Mouse (Mus musculus): Measurements from ENCODE around the gene Zfp512b. TPM values are rescaled to one million over a fixed set of nuclear protein-coding genes. Genes with fewer than 3 reads are reported as not detected.

Gene Zfp512b
- polyA plus RNA-seq, 1 experiment = 101 TPM

Other genes with a start within 250 kb of the Zfp512b start
- gene Zgpat, start 227.9 kb downstream of the Zfp512b start, polyA plus RNA-seq (2012; rRNA removed) = 87.9 and 93.7 TPM in 2 replicates
- gene Arfrp1, start 227.4 kb downstream of the Zfp512b start, polyA plus RNA-seq (2012; rRNA removed) = 75.8 and 76.8 TPM in 2 replicates
- 71.8 and 72.7 TPM in 2 replicates for gene Lime1, start 212.7 kb downstream of the Zfp512b start, polyA plus RNA-seq (2012; rRNA removed)
- 6.6 and 6.9 TPM in 2 replicates for gene Zbtb46, start 133.4 kb downstream of the Zfp512b start, polyA plus RNA-seq (2012; rRNA removed)
- gene Abhd16b, start 99.6 kb downstream of the Zfp512b start, polyA plus RNA-seq (2012; rRNA removed) = not detected in 2 replicates
- gene Tpd52l2, start 95.7 kb downstream of the Zfp512b start, polyA plus RNA-seq (2012; rRNA removed) = 115 and 118 TPM in 2 replicates
- gene Dnajc5, start 72.3 kb downstream of the Zfp512b start, polyA plus RNA-seq (2012; rRNA removed) = 139 and 171 TPM in 2 replicates
- gene Uckl1, start 7.9 kb downstream of the Zfp512b start, polyA plus RNA-seq (2012; rRNA removed) = 125 and 149 TPM in 2 replicates
- 35.7 and 38.0 TPM in 2 replicates for gene Prpf6, start 935 bp downstream of the Zfp512b start, polyA plus RNA-seq (2012; rRNA removed)
- gene Samd10, start 6.4 kb upstream of the Zfp512b start, polyA plus RNA-seq (2012; rRNA removed) = 30.1 and 30.6 TPM in 2 replicates
- gene Gm29797, start 64.2 kb upstream of the Zfp512b start, polyA plus RNA-seq (2012; rRNA removed) = not detected in 2 replicates
- gene Sox18, start 78.8 kb upstream of the Zfp512b start, polyA plus RNA-seq (2012; rRNA removed) = 20.4 and 22.5 TPM in 2 replicates
- 155 and 160 TPM in 2 replicates for gene Tcea2, start 87.5 kb upstream of the Zfp512b start, polyA plus RNA-seq (2012; rRNA removed)
- gene Rgs19, start 101.2 kb upstream of the Zfp512b start, polyA plus RNA-seq (2012; rRNA removed) = 42.6 and 53.6 TPM in 2 replicates
- gene Lkaaear1, start 105.6 kb upstream of the Zfp512b start, polyA plus RNA-seq (2012; rRNA removed) = not detected in 2 replicates
- 26.4 and 34.4 TPM in 2 replicates for gene Oprl1, start 122.2 kb upstream of the Zfp512b start, polyA plus RNA-seq (2012; rRNA removed)
- 15.6 and 16.9 TPM in 2 replicates for gene Myt1, start 170.5 kb upstream of the Zfp512b start, polyA plus RNA-seq (2012; rRNA removed)
- gene Pcmtd2, start 245.1 kb upstream of the Zfp512b start, polyA plus RNA-seq (2012; rRNA removed) = 74.7 and 88.9 TPM in 2 replicates